ENCODE assay signal across 8 mouse cellular contexts in the genomic region with DNA sequence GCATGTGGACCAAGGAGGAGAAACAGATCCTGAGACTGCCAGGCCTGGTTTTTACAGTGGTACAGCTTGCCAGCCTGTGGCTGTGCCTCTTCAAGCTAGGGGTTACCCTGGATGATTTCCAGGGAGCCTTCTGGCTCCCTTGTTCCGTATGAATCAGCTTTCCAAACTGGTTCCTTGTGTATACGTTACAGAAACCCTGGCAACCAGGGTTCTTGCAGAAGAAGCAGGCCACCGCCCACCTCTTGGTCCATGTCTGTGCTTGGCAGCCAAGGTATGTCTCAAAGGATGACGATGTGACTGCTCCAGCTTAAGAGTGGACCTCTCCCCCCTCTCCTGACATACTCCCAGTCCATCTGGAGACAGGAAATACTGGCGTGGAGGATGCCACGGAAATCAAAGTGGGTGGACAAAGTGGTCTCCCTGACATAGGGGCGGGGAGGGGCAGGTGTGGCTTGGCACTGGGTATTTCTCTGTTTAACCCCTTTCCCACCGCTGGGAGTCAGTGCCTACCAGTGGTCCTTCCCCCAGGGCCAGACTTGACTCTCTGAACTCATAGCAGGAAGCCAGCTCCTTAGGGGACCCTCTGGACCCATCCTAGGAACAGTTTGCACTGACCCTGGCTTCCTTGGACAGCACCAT. TPM values are rescaled to one million over a fixed set of nuclear protein-coding genes. Genes with fewer than 3 reads are reported as not detected.
DNase-seq lines count a peak whose midpoint lies in the region; ATAC-seq and TF ChIP-seq lines count a peak whose summit lies in the region.

No protein-coding gene starts in this region.

- no peaks in the 10 kb centered on the region for H3K27me3 ChIP-seq in intestine, embryonic 16.5 days (replicated peaks; ENCODE audit: control insufficient read depth, insufficient read depth, low read length)
- H3K27me3 ChIP-seq in limb, embryonic 12.5 days: peaks cover 15% of the 10 kb centered on the region
- H3K27me3 ChIP-seq in midbrain, embryonic 14.5 days (ENCODE audit: control insufficient read depth, insufficient read depth, low read length): no peaks in the 10 kb centered on the region; the same call in 1 of the 2 replicates

- ATAC-seq in intestine, embryonic 16.5 days: no peak
- peak; percentile 18; the same call in 1 of the 2 replicates for ATAC-seq in limb, embryonic 12.5 days (ENCODE audit: insufficient number of reproducible peaks, insufficient read depth, low FRiP score, low TSS enrichment, low read depth)
- ATAC-seq in midbrain, embryonic 14.5 days (ENCODE audit: low FRiP score, low TSS enrichment): no peak

- H3K9ac ChIP-seq in intestine, embryonic 16.5 days (ENCODE audit: low read depth, low read length): peak overlapping the region; percentile 87
- H3K9ac ChIP-seq in limb, embryonic 12.5 days (replicated peaks): peak overlapping the region; percentile 65
- H3K9ac ChIP-seq in midbrain, embryonic 14.5 days (replicated peaks; ENCODE audit: low read length): peak overlapping the region; percentile 57

- peak overlapping the region; percentile 93 for H3K27ac ChIP-seq in layer of hippocampus, adult 2 months
- peak overlapping the region; percentile 100 for H3K27ac ChIP-seq in intestine, embryonic 16.5 days (ENCODE audit: low read length)
- H3K27ac ChIP-seq in limb, embryonic 12.5 days: no peak overlapping the region
- H3K27ac ChIP-seq in midbrain, embryonic 14.5 days (replicated peaks; ENCODE audit: low read depth, low read length): peak overlapping the region; percentile 76; the same call in 1 of the 2 replicates

- H3K4me3 ChIP-seq in layer of hippocampus, adult 2 months: peak overlapping the region; percentile 94
- peak overlapping the region; percentile 87 for H3K4me3 ChIP-seq in intestine, embryonic 16.5 days (ENCODE audit: low read length)
- H3K4me3 ChIP-seq in limb, embryonic 12.5 days (replicated peaks): peak overlapping the region; percentile 71
- peak overlapping the region; percentile 71 for H3K4me3 ChIP-seq in midbrain, embryonic 14.5 days (replicated peaks; ENCODE audit: low read depth, low read length)

- WGBS in intestine, embryonic 16.5 days: 7% methylated on average over 8 of the region's 8 CpGs
- WGBS in limb, embryonic 12.5 days: 27% methylated on average over 8 of the region's 8 CpGs
- 20% methylated on average over 8 of the region's 8 CpGs for WGBS in midbrain, embryonic 14.5 days

- peaks cover 61% of the 10 kb centered on the region for H3K4me1 ChIP-seq in intestine, embryonic 16.5 days (ENCODE audit: control insufficient read depth, insufficient read depth, low read length)
- H3K4me1 ChIP-seq in limb, embryonic 12.5 days (replicated peaks): peaks cover 36% of the 10 kb centered on the region
- H3K4me1 ChIP-seq in midbrain, embryonic 14.5 days (ENCODE audit: control insufficient read depth, insufficient read depth, low read length): peaks cover 28% of the 10 kb centered on the region

- H3K4me2 ChIP-seq in intestine, embryonic 16.5 days (ENCODE audit: low read depth, low read length): peak overlapping the region; percentile 84
- H3K4me2 ChIP-seq in limb, embryonic 12.5 days: peak overlapping the region; percentile 82
- H3K4me2 ChIP-seq in midbrain, embryonic 14.5 days (ENCODE audit: low read length): peak overlapping the region; percentile 87

- H3K9me3 ChIP-seq in intestine, embryonic 16.5 days (ENCODE audit: control insufficient read depth, low read length): no peaks in the 10 kb centered on the region
- no peaks in the 10 kb centered on the region for H3K9me3 ChIP-seq in limb, embryonic 12.5 days
- H3K9me3 ChIP-seq in midbrain, embryonic 14.5 days (ENCODE audit: control insufficient read depth, low read length): no peaks in the 10 kb centered on the region

- peak; percentile 27 to 43 for DNase-seq in layer of hippocampus, adult 2 months (ENCODE audit: low spot score in 2 of 2)
- DNase-seq in layer of hippocampus, postnatal 25 days (ENCODE audit: extremely low spot score in 1 of 2, low spot score in 1 of 2): no peak
- DNase-seq in cerebellum, adult 9-11 months: peak; percentile 80
- DNase-seq in gastrocnemius, postnatal 25 days: peak; percentile 72
- peak; percentile 63 for DNase-seq in midbrain, embryonic 14.5 days
- DNase-seq in thymus, postnatal 25 days: peak; percentile 14

- no peak for TF ChIP-seq CTCF in layer of hippocampus, adult 2 months (conservative IDR thresholded peaks at IDR 0.05)

- no peaks in the 10 kb centered on the region for H3K36me3 ChIP-seq in intestine, embryonic 16.5 days (ENCODE audit: control insufficient read depth, insufficient read depth, low read length)
- no peaks in the 10 kb centered on the region for H3K36me3 ChIP-seq in limb, embryonic 12.5 days
- H3K36me3 ChIP-seq in midbrain, embryonic 14.5 days (ENCODE audit: control insufficient read depth, insufficient read depth, low read length): no peaks in the 10 kb centered on the region

RNA-seq across cellular contexts. Expression of a gene that starts 0.8 kb away (rescaled TPM):
- total RNA-seq in layer of hippocampus, adult 2 months (2021): 10 to 100 TPM; 21.2 to 27.5 TPM
- 10 to 100 TPM; 21.5 to 23.8 TPM for total RNA-seq in layer of hippocampus, postnatal 25 days (2021)
- 1 to 10 TPM in 1 of 2 experiments, under 1 TPM in 1; 0.97 to 7.1 TPM for total RNA-seq in gastrocnemius, postnatal 25 days (2021)
- polyA plus RNA-seq in intestine, embryonic 16.5 days (2015; fragmentation: Nextera tagmentation; extraction: Ambion mirVana): 8.9 and 11.7 TPM in 2 replicates
- polyA plus RNA-seq in limb, embryonic 12.5 days (2016; fragmentation: Nextera tagmentation; extraction: Ambion mirVana): 1.9 and 2.1 TPM in 2 replicates
- 3.0 and 6.8 TPM in 2 replicates for polyA plus RNA-seq in midbrain, embryonic 14.5 days (2014; fragmentation: Nextera tagmentation; extraction: Ambion mirVana)

RNA-seq across cellular contexts. Expression of a gene that starts 36.1 kb away (rescaled TPM):
- total RNA-seq in layer of hippocampus, adult 2 months (2021): 10 to 100 TPM; 11.0 to 13.6 TPM
- 10 to 100 TPM; 10.7 to 12.8 TPM for total RNA-seq in layer of hippocampus, postnatal 25 days (2021)
- total RNA-seq in gastrocnemius, postnatal 25 days (2021): 1 to 10 TPM; 2.9 to 3.2 TPM
- polyA plus RNA-seq in intestine, embryonic 16.5 days (2015; fragmentation: Nextera tagmentation; extraction: Ambion mirVana): 6.2 and 6.7 TPM in 2 replicates
- polyA plus RNA-seq in limb, embryonic 12.5 days (2016; fragmentation: Nextera tagmentation; extraction: Ambion mirVana): 11.8 and 12.2 TPM in 2 replicates
- 8.6 and 9.2 TPM in 2 replicates for polyA plus RNA-seq in midbrain, embryonic 14.5 days (2014; fragmentation: Nextera tagmentation; extraction: Ambion mirVana)

RNA-seq across cellular contexts. Expression of a gene that starts 44.5 kb away (rescaled TPM):
- 10 to 100 TPM; 15.4 to 15.7 TPM for total RNA-seq in layer of hippocampus, adult 2 months (2021)
- 10 to 100 TPM; 15.6 to 15.7 TPM for total RNA-seq in layer of hippocampus, postnatal 25 days (2021)
- 1 to 10 TPM; 6.9 to 8.6 TPM for total RNA-seq in gastrocnemius, postnatal 25 days (2021)
- polyA plus RNA-seq in intestine, embryonic 16.5 days (2015; fragmentation: Nextera tagmentation; extraction: Ambion mirVana): 98.7 and 105 TPM in 2 replicates
- polyA plus RNA-seq in limb, embryonic 12.5 days (2016; fragmentation: Nextera tagmentation; extraction: Ambion mirVana): 121 and 127 TPM in 2 replicates
- polyA plus RNA-seq in midbrain, embryonic 14.5 days (2014; fragmentation: Nextera tagmentation; extraction: Ambion mirVana): 187 and 214 TPM in 2 replicates

RNA-seq across cellular contexts. Expression of a gene that starts 59.7 kb away (rescaled TPM):
- 10 to 100 TPM; 66.6 to 67.9 TPM for total RNA-seq in layer of hippocampus, adult 2 months (2021)
- total RNA-seq in layer of hippocampus, postnatal 25 days (2021): 10 to 100 TPM; 55.2 to 63.6 TPM
- total RNA-seq in gastrocnemius, postnatal 25 days (2021): 10 to 100 TPM; 30.1 to 35.8 TPM
- 102 and 112 TPM in 2 replicates for polyA plus RNA-seq in intestine, embryonic 16.5 days (2015; fragmentation: Nextera tagmentation; extraction: Ambion mirVana)
- 178 and 186 TPM in 2 replicates for polyA plus RNA-seq in limb, embryonic 12.5 days (2016; fragmentation: Nextera tagmentation; extraction: Ambion mirVana)
- polyA plus RNA-seq in midbrain, embryonic 14.5 days (2014; fragmentation: Nextera tagmentation; extraction: Ambion mirVana): 132 and 141 TPM in 2 replicates

Comparison
In these comparisons a context has a peak if more than half of its experiments do, and no peak if none do; other contexts are left out.
1. DNase-seq: peak in layer of hippocampus, adult 2 months (2 of 2), cerebellum, adult 9-11 months (single experiment), gastrocnemius, postnatal 25 days (single experiment), midbrain, embryonic 14.5 days (single experiment) and thymus, postnatal 25 days (single experiment); none in layer of hippocampus, postnatal 25 days (0 of 2).
2. Peak in every context shown above with its lines, with median percentiles within 50 percentile points of each other: H3K4me3 ChIP-seq, H3K4me2 ChIP-seq and H3K9ac ChIP-seq.